Mouse (Mus musculus): ENCODE data around the gene Elk3. TPM values are rescaled to one million over a fixed set of nuclear protein-coding genes. Genes with fewer than 3 reads are reported as not detected.
A peak's percentile ranks its signal among the peaks of the same experiment; 100 is the strongest.

Elk3 gene
- polyA plus RNA-seq, 1 experiment from 2014 or later = 29.3 TPM

DNA sequence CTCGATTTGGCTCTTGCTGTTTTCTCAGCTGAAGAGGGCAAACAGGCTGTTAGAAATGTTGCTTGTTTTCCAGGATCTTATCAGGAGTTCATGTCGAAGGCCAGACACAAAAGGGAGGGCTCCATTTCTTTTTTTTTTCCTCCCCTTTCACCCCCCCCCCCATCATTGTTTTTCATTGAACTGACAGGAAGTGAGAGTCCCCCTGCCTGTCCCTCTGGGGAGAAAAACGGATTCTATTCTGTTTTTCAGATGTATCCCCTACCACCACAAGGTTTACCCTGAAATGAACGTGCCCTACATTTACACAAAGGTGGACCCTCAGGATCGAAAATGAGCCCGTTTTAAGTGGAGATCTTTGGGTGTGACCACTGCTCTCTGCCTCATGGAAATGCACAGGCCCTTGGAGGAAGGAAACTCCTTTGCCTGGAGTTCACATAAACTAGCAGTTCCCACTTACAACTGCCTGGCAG lies 25.6 kb upstream of the Elk3 start:
- peaks cover 4% of the 10 kb centered on the region; the same call in 1 of the 2 replicates for H3K9me3 ChIP-seq (replicated peaks; ENCODE audit: control insufficient read depth, low read length)
- no peaks in the 10 kb centered on the region for H3K36me3 ChIP-seq (ENCODE audit: control insufficient read depth, insufficient read depth)
- no peak overlapping the region for H3K9ac ChIP-seq (ENCODE audit: low read length)
- 46% methylated on average over 6 of the region's 6 CpGs for WGBS
- H3K4me1 ChIP-seq (ENCODE audit: control insufficient read depth, insufficient read depth, low read length) = 0 out of 2 replicates have a peak, but pooled peaks cover 6% of the 10 kb centered on the region
- H3K4me3 ChIP-seq (ENCODE audit: low read length) = no peak overlapping the region
- H3K4me2 ChIP-seq (ENCODE audit: low read depth, low read length) = no peak overlapping the region
- H3K27ac ChIP-seq (ENCODE audit: low read length) = peak overlapping the region; percentile 88
- H3K27me3 ChIP-seq (ENCODE audit: control insufficient read depth, insufficient read depth, low read length) = no peaks in the 10 kb centered on the region
- no peak for ATAC-seq (replicated peaks; ENCODE audit: extremely low read depth, insufficient read depth, low FRiP score)

GRCm38 (mm10) chr10:93335828-93336461 lies 25.0 kb upstream of the Elk3 start:
- Histone ChIP-seq H3K36me3 (ENCODE audit: control insufficient read depth, insufficient read depth) (no peaks in the 10 kb centered on the region), H3K27ac (ENCODE audit: low read length) (peak overlapping the region; percentile 88), H3K4me3 (ENCODE audit: low read length) (no peak overlapping the region), H3K9me3 (replicated peaks; ENCODE audit: control insufficient read depth, low read length) (peaks cover 4% of the 10 kb centered on the region; the same call in 1 of the 2 replicates), H3K4me1 (ENCODE audit: control insufficient read depth, insufficient read depth, low read length) (0 out of 2 replicates have a peak, but pooled peaks cover 6% of the 10 kb centered on the region), H3K4me2 (ENCODE audit: low read depth, low read length) (no peak overlapping the region), H3K27me3 (ENCODE audit: control insufficient read depth, insufficient read depth, low read length) (no peaks in the 10 kb centered on the region), H3K9ac (ENCODE audit: low read length) (no peak overlapping the region)
- whole genome bisulfite sequencing = 65% methylated on average over 16 of the region's 16 CpGs
- ATAC-seq (replicated peaks; ENCODE audit: extremely low read depth, insufficient read depth, low FRiP score) = peak; percentile 78

- no peaks in the 10 kb centered on the region for H3K27me3 ChIP-seq (ENCODE audit: control insufficient read depth, insufficient read depth, low read length)
- WGBS = 43% methylated on average over 2 of the region's 2 CpGs
- H3K4me3 ChIP-seq (ENCODE audit: low read length) = no peak overlapping the region
- ATAC-seq (replicated peaks; ENCODE audit: extremely low read depth, insufficient read depth, low FRiP score) = no peak
- H3K4me1 ChIP-seq (ENCODE audit: control insufficient read depth, insufficient read depth, low read length) = 0 out of 2 replicates have a peak, but pooled peaks cover 6% of the 10 kb centered on the region
- H3K27ac ChIP-seq (ENCODE audit: low read length) = 0 out of 2 replicates have a peak overlapping the region, but pooled peaks have one; percentile 10
- no peak overlapping the region for H3K4me2 ChIP-seq (ENCODE audit: low read depth, low read length)
- no peaks in the 10 kb centered on the region for H3K9me3 ChIP-seq (replicated peaks; ENCODE audit: control insufficient read depth, low read length)
- H3K36me3 ChIP-seq (ENCODE audit: control insufficient read depth, insufficient read depth) = no peaks in the 10 kb centered on the region
- no peak overlapping the region for H3K9ac ChIP-seq (ENCODE audit: low read length)
Observed at GRCm38 (mm10) chr10:93335001-93335400, 24.1 kb upstream of the Elk3 start.

DNA sequence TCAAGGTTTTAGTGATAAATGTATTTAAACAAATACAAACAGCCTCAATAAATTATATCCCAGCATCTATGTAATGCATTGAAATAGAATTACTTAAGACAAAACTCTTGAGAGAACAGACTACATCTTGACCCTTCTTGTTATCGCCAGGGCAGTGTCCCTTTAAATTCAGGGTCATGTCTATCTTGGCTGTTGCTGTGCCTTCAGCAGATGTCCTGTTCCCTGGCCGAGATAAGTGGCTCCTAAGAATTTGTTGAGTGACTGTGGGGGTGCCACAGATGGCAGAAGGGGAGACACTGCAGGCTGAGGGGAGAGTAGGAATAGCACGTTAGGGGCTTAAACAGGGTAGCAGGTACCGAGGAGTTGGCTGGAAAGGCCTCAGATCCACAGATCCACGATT lies 22.3 kb upstream of the Elk3 start:
- no peak for ATAC-seq (replicated peaks; ENCODE audit: extremely low read depth, insufficient read depth, low FRiP score)
- WGBS = 38% methylated on average over 5 of the region's 5 CpGs
- H3K4me1 ChIP-seq (ENCODE audit: control insufficient read depth, insufficient read depth, low read length) = 0 out of 2 replicates have a peak, but pooled peaks cover 6% of the 10 kb centered on the region
- H3K36me3 ChIP-seq (ENCODE audit: control insufficient read depth, insufficient read depth) = no peaks in the 10 kb centered on the region
- H3K4me2 ChIP-seq (ENCODE audit: low read depth, low read length) = no peak overlapping the region
- no peaks in the 10 kb centered on the region for H3K9me3 ChIP-seq (replicated peaks; ENCODE audit: control insufficient read depth, low read length)
- H3K4me3 ChIP-seq (ENCODE audit: low read length) = no peak overlapping the region
- H3K27me3 ChIP-seq (ENCODE audit: control insufficient read depth, insufficient read depth, low read length) = no peaks in the 10 kb centered on the region
- H3K27ac ChIP-seq (ENCODE audit: low read length) = no peak overlapping the region
- H3K9ac ChIP-seq (ENCODE audit: low read length) = no peak overlapping the region

DNA sequence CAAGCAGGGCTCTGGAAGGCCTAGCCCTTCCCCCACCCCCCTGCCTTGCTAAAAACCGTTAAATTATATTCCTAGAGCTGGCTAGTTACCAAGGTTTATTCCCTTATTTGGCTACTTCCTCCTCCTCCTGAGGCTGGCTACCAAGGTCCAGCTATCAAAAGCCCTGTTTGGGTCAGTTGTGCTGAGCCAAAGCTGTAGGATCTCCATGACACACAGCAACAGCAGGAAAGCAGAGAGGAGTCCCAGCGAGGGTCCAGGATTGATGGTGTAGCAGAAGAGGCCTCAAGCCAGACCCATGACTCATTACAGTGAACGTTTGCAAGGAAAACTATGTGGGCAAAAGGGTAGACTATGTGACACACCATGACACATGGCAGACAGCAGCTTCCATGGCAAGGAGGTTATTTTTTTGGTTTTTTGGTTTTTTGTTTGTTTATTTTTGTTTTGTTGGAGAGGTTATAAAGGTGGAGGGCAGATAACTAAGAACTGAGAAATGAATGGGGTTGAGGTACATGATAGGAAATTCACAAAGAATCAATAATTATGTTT lies 21.4 kb upstream of the Elk3 start:
- Histone ChIP-seq H3K4me3 (ENCODE audit: low read length) (no peak overlapping the region), H3K27me3 (ENCODE audit: control insufficient read depth, insufficient read depth, low read length) (no peaks in the 10 kb centered on the region), H3K36me3 (ENCODE audit: control insufficient read depth, insufficient read depth) (no peaks in the 10 kb centered on the region), H3K27ac (ENCODE audit: low read length) (no peak overlapping the region), H3K9ac (ENCODE audit: low read length) (no peak overlapping the region), H3K4me1 (ENCODE audit: control insufficient read depth, insufficient read depth, low read length) (0 out of 2 replicates have a peak, but pooled peaks cover 6% of the 10 kb centered on the region), H3K9me3 (replicated peaks; ENCODE audit: control insufficient read depth, low read length) (no peaks in the 10 kb centered on the region), H3K4me2 (ENCODE audit: low read depth, low read length) (no peak overlapping the region)
- WGBS = 33% methylated on average over 3 of the region's 3 CpGs
- ATAC-seq (replicated peaks; ENCODE audit: extremely low read depth, insufficient read depth, low FRiP score) = no peak

DNA sequence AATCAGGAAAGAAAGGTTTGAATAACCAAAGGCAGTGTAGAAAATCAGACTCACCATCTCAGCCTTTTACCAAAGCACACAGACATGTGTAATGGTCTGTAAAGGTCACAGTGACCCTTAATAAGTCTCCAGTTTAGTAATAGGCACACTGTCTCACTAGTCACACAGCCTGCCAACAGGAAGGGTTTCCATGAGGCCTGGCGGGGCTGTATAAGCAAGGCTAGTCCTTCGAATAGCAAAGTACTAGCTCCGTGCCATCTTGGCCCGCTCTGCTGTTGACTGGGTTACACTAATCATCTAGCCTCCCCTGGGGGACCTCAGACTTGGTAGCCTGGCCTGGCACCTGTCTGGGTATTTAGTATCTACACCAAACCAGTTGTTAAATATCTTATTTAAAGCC lies 20.6 kb upstream of the Elk3 start:
- WGBS = 92% methylated on average over 4 of the region's 4 CpGs
- H3K4me3 ChIP-seq (ENCODE audit: low read length) = no peak overlapping the region
- H3K36me3 ChIP-seq (ENCODE audit: control insufficient read depth, insufficient read depth) = no peaks in the 10 kb centered on the region
- H3K9ac ChIP-seq (ENCODE audit: low read length) = no peak overlapping the region
- no peak overlapping the region for H3K27ac ChIP-seq (ENCODE audit: low read length)
- ATAC-seq (replicated peaks; ENCODE audit: extremely low read depth, insufficient read depth, low FRiP score) = no peak
- no peaks in the 10 kb centered on the region for H3K9me3 ChIP-seq (replicated peaks; ENCODE audit: control insufficient read depth, low read length)
- peaks cover 6% of the 10 kb centered on the region; the same call in 1 of the 2 replicates for H3K4me1 ChIP-seq (ENCODE audit: control insufficient read depth, insufficient read depth, low read length)
- H3K27me3 ChIP-seq (ENCODE audit: control insufficient read depth, insufficient read depth, low read length) = no peaks in the 10 kb centered on the region
- H3K4me2 ChIP-seq (ENCODE audit: low read depth, low read length) = no peak overlapping the region

GRCm38 (mm10) chr10:93328321-93328720 lies 17.4 kb upstream of the Elk3 start:
- H3K36me3 ChIP-seq (ENCODE audit: control insufficient read depth, insufficient read depth) = no peaks in the 10 kb centered on the region

GRCm38 (mm10) chr10:93327187-93327586 lies 16.3 kb upstream of the Elk3 start:
- H3K9ac ChIP-seq (ENCODE audit: low read length) = no peak overlapping the region
- H3K4me3 ChIP-seq (ENCODE audit: low read length) = no peak overlapping the region
- 79% methylated on average over 6 of the region's 6 CpGs for WGBS
- no peak overlapping the region for H3K4me2 ChIP-seq (ENCODE audit: low read depth, low read length)
- no peaks in the 10 kb centered on the region for H3K27me3 ChIP-seq (ENCODE audit: control insufficient read depth, insufficient read depth, low read length)
- H3K4me1 ChIP-seq (ENCODE audit: control insufficient read depth, insufficient read depth, low read length) = peaks cover 8% of the 10 kb centered on the region
- no peak for ATAC-seq (replicated peaks; ENCODE audit: extremely low read depth, insufficient read depth, low FRiP score)
- H3K27ac ChIP-seq (ENCODE audit: low read length) = peak overlapping the region; percentile 83
- no peaks in the 10 kb centered on the region for H3K36me3 ChIP-seq (ENCODE audit: control insufficient read depth, insufficient read depth)
- no peaks in the 10 kb centered on the region for H3K9me3 ChIP-seq (replicated peaks; ENCODE audit: control insufficient read depth, low read length)

More at GRCm38 (mm10) chr10:93328321-93328720, 17.4 kb upstream of the Elk3 start:
- no peaks in the 10 kb centered on the region for H3K9me3 ChIP-seq (replicated peaks; ENCODE audit: control insufficient read depth, low read length)
- H3K4me2 ChIP-seq (ENCODE audit: low read depth, low read length) = no peak overlapping the region
- no peak for ATAC-seq (replicated peaks; ENCODE audit: extremely low read depth, insufficient read depth, low FRiP score)
- no peak overlapping the region for H3K4me3 ChIP-seq (ENCODE audit: low read length)
- peaks cover 8% of the 10 kb centered on the region for H3K4me1 ChIP-seq (ENCODE audit: control insufficient read depth, insufficient read depth, low read length)
- H3K27me3 ChIP-seq (ENCODE audit: control insufficient read depth, insufficient read depth, low read length) = no peaks in the 10 kb centered on the region
- H3K27ac ChIP-seq (ENCODE audit: low read length) = no peak overlapping the region
- no peak overlapping the region for H3K9ac ChIP-seq (ENCODE audit: low read length)
- WGBS = 78% methylated on average over 5 of the region's 5 CpGs

- Histone ChIP-seq H3K36me3 (ENCODE audit: control insufficient read depth, insufficient read depth) (no peaks in the 10 kb centered on the region), H3K4me3 (ENCODE audit: low read length) (no peak overlapping the region), H3K4me2 (ENCODE audit: low read depth, low read length) (no peak overlapping the region), H3K4me1 (ENCODE audit: control insufficient read depth, insufficient read depth, low read length) (peaks cover 8% of the 10 kb centered on the region), H3K27ac (ENCODE audit: low read length) (peak overlapping the region; percentile 83), H3K9me3 (replicated peaks; ENCODE audit: control insufficient read depth, low read length) (no peaks in the 10 kb centered on the region), H3K27me3 (ENCODE audit: control insufficient read depth, insufficient read depth, low read length) (no peaks in the 10 kb centered on the region), H3K9ac (ENCODE audit: low read length) (no peak overlapping the region)
- ATAC-seq (replicated peaks; ENCODE audit: extremely low read depth, insufficient read depth, low FRiP score) = no peak
- 78% methylated on average over 8 of the region's 8 CpGs for WGBS
Observed at GRCm38 (mm10) chr10:93326741-93327100, 15.8 kb upstream of the Elk3 start.
